Mouse (Mus musculus) forebrain, embryonic 11.5 days (tissue): ENCODE results near the gene Fgfbp3. TPM values are rescaled to one million over a fixed set of nuclear protein-coding genes. Genes with fewer than 3 reads are reported as not detected.
"Not testable (repeated sequence)": the region's sequence is repeated elsewhere in the genome, so short reads cannot be mapped to it uniquely, and the experiment has no call there.

ENCODE experiments used
- ATAC-seq: fragments of 200-750 bp; cut with Nextera tagmentation; replicated peaks from 2 replicates; pipeline ENCODE4 v1.8.0; 2017; ENCODE audit warnings: moderate TSS enrichment; ENCODE audit not compliant: low FRiP score
- DNase-seq: peaks from one replicate; pipeline ENCODE4 v3.0.0-alpha.2; 2017; ENCODE audit warnings: low spot score
- H3K27ac ChIP-seq: fragments of 300-500 bp; sonication (generic); 2 replicates; pipeline ENCODE4 v1.5.1; 2014; ENCODE audit warnings: low read depth, low read length
- H3K27me3 ChIP-seq: fragments of 300-500 bp; sonication (generic); 2 replicates; pipeline ENCODE4 v1.6.1; 2014; ENCODE audit warnings: mild to moderate bottlenecking, low read length, mixed read lengths; ENCODE audit not compliant: control insufficient read depth, insufficient read depth
- H3K36me3 ChIP-seq: fragments of 300-500 bp; sonication (generic); 2 replicates; pipeline ENCODE4 v1.6.1; 2014; ENCODE audit warnings: mild to moderate bottlenecking, low read length, moderate library complexity, mixed read lengths; ENCODE audit not compliant: control insufficient read depth, insufficient read depth
- H3K4me1 ChIP-seq: fragments of 300-500 bp; sonication (generic); replicated peaks from 2 replicates; pipeline ENCODE4 v1.6.1; 2014; ENCODE audit warnings: low read length, mixed read lengths; ENCODE audit not compliant: control insufficient read depth, insufficient read depth
- H3K4me2 ChIP-seq: fragments of 300-500 bp; sonication (generic); 2 replicates; pipeline ENCODE4 v1.6.1; 2014; ENCODE audit warnings: low read depth, mild to moderate bottlenecking, low read length, moderate library complexity, mixed read lengths; ENCODE audit not compliant: severe bottlenecking
- H3K4me3 ChIP-seq: fragments of 300-500 bp; sonication (generic); 2 replicates; pipeline ENCODE4 v1.5.1; 2014; ENCODE audit warnings: low read depth, low read length
- H3K9ac ChIP-seq: fragments of 300-500 bp; sonication (generic); 2 replicates; pipeline ENCODE4 v1.6.1; 2014; ENCODE audit warnings: low read length
- H3K9me3 ChIP-seq: fragments of 300-500 bp; sonication (generic); 2 replicates; pipeline ENCODE4 v1.6.1; 2016; ENCODE audit warnings: low read length, mixed read lengths; ENCODE audit not compliant: control insufficient read depth
- WGBS: fragments of 180-500 bp; shearing (Covaris S2); extraction: QIAGEN DNeasy Blood & Tissue Kit; methylation state at CpG from one replicate; pipeline ENCODE4 v1.1.7; 2014; 5-methylcytosine and 5-hydroxymethylcytosine counted together
- polyA plus RNA-seq: library from polyadenylated mRNA; unstranded; fragments of >200 nt; fragmentation: Nextera tagmentation; extraction: Ambion mirVana; gene quantifications from 2 replicates; pipeline ENCODE4 v1.2.1, GENCODE M21; 2014

Fgfbp3 gene
- polyA plus RNA-seq, 1 experiment from 2014 or later: 29.3 TPM

- WGBS: 86% methylated on average over 2 of the region's 2 CpGs
- ATAC-seq (no peak), DNase-seq (no peak)
- H3K36me3 ChIP-seq: peaks cover 8% of the 10 kb centered on the region; the same call in 1 of the 2 replicates
- no peak overlapping the region for H3K9ac ChIP-seq
- H3K27me3 ChIP-seq: no peaks in the 10 kb centered on the region
- no peaks in the 10 kb centered on the region for H3K9me3 ChIP-seq
- no peak overlapping the region for H3K4me3 ChIP-seq
- H3K27ac ChIP-seq: no peak overlapping the region
- no peak overlapping the region for H3K4me2 ChIP-seq
- no peaks in the 10 kb centered on the region for H3K4me1 ChIP-seq
Measured at GRCm38 (mm10) chr19:36874651-36875050, 44.8 kb downstream of the Fgfbp3 start.

DNA sequence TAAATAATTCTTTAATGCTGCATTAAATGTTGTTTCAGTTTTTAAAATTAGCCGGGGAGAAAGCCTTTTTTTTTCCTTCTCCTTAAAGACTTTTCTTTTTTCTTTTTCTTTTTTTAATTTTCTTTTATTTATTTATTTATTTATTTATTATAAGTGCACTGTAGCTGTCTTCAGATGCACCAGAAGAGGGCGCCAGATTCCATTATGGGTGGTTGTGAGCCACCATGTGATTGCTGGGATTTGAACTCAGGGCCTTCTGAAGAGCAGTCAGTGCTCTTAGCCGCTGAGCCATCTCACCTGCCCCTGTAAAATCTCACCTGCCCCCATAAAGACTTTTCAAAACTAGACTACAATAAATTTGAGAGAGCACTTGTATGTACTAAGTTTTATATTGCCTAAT is 50.7 kb downstream of the Fgfbp3 start:
- H3K36me3 ChIP-seq: peaks cover 20% of the 10 kb centered on the region
- H3K4me1 ChIP-seq, H3K27me3 ChIP-seq, H3K9me3 ChIP-seq, H3K27ac ChIP-seq, ATAC-seq, DNase-seq, H3K4me3 ChIP-seq, H3K4me2 ChIP-seq, H3K9ac ChIP-seq: not testable (repeated sequence)
- 85% methylated on average over 3 of the region's 3 CpGs for WGBS

Other genes with a start within 250 kb of the Fgfbp3 start
- gene Ppp1r3c, start 183.0 kb downstream of the Fgfbp3 start, polyA plus RNA-seq: 2.0 and 2.1 TPM in 2 replicates
- gene Tnks2, start 85.4 kb downstream of the Fgfbp3 start, polyA plus RNA-seq: 68.3 and 85.8 TPM in 2 replicates
- 23.3 and 23.8 TPM in 2 replicates for gene Btaf1, start 6.5 kb upstream of the Fgfbp3 start, polyA plus RNA-seq